Mouse (Mus musculus) lung, postnatal 4 days (tissue): Measurements from ENCODE around the gene Gabra2.
A peak's percentile ranks its signal among the peaks of the same experiment; 100 is the strongest.

Source experiments
- DNase-seq, 2 experiments: peaks; one replicate each; pipeline ENCODE4 v3.0.0; 2021

Gene Gabra2

GRCm38 (mm10) chr5:71095725-71096607, at the start of gene Gabra2:
Gene Gabra2 (minus strand): TSS chr5:71095849.
- peak in 1 of 2 experiments; percentile 22 for DNase-seq

- no peak for DNase-seq
Observed at GRCm38 (mm10) chr5:71136691-71137090, 41.0 kb upstream of the Gabra2 start.

DNA sequence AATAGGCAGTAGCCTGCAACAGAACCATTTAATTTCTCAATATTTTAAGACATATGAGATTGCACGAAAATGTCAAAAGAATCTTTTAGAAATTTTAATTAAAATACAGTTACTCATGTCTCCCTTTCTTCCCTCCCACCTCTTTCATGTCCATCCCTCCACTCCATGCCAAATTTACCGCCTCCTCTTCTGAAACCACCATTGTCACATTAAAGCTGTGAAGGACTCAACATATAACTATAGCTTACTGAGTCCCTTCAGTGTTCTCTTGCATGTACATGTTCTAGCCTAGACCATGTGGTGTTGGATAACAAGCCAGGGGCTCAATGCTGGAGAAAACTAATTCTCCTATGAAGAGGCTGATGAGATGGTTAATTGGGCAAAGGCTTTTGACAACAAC, 40.2 kb upstream of the Gabra2 start:
- no peak for DNase-seq

- no peak for DNase-seq
Observed at GRCm38 (mm10) chr5:71127721-71128120, 32.1 kb upstream of the Gabra2 start.

DNA sequence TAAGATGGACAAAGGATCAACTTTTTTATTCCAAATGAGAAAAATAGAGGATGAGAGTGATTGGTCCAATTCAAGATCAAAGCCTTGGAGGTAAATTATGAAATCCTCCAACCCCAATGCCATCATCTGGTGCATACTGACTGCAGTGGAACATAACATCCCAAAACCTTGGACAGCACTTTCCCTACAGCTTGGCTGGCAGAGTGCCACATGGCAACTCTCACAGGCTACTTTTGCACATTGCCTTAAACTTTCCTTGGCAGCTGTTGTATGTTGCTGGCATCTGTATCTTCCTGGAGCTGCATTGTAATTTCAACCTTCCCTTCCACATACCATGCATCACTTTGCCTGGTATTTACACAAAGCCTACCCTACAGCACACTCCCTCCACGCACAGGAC, 19.6 kb upstream of the Gabra2 start:
- DNase-seq, result no peak

DNA sequence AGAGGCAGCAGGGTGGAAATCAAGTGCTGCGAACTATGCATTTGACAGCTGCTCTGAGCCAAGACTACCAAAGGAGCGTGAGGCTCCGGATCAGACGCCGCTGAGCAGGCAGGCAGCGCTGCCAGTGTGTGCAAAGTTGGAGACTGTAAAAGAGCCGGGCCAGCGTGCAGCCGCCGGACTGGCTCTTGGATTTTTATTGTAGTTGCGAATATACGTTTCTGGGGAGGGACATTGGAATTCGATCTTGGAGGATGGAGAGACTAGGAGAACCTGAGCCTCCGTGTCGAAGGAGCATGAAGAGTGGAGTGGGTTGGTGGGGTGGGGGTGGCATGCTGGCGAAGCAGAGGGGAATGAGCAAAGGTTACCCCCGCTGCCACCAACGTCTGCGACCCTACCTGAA, 469 bp downstream of the Gabra2 start:
- no peak for DNase-seq

DNA sequence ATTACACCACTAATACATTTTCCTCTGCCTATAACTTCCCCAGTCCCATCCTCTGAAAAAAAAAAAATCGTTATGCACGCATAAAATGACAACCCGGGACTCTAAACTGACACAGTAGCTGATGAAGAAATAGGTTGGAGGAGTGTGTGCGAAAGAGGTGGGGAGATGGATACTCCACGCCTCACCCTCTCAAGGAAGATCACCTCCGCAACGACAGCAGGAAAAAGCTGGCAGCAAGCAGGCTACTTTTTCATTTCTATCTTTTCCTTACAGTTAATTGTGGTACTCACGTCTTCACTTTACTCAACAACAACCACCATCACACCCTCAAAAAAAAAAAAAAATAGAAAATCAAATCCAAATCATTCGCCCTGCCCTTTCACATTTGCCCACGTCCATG, 873 bp downstream of the Gabra2 start:
- no peak for DNase-seq

- no peak for DNase-seq
Observed at GRCm38 (mm10) chr5:71093807-71094206, 1.8 kb downstream of the Gabra2 start.

GRCm38 (mm10) chr5:71092475-71092874, 3.2 kb downstream of the Gabra2 start:
- DNase-seq, result no peak

DNA sequence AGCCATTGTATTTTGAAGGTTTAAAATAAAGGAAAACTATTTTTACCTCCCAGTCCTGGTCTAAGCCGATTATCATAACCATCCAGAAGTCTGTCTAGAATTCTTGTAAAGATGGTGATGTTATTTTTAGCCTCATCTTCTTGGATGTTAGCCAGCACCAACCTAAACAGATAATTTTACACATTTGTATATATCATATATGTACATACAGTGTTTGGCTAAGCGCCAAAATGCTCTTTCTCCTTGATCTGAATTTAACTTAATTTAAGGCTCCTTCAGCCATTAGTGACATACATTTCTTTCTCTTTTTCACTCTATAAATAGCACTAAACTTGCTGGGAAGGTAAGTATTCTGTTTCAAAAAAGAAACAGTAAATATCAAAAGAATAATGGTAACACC, 3.7 kb downstream of the Gabra2 start:
- no peak for DNase-seq

DNA sequence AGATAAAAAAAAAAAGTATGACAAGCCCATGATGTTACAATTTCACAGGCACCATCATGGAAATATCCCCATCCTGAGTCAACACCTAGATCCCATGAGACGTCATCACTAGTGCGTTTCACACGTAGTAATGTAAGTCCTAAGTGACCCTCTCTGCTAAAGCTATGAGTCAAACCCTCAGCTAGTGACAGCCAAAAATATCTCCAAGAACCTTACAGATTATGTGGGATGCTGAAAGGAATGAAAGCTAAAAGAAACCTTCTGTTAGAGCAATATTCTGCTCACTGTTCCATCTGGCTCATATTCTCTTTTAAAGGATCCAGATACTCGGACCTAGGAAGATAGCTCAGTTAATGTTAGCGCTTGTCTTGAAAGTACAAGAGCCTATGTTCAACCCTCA, 16.8 kb downstream of the Gabra2 start:
- DNase-seq, result no peak

- no peak for DNase-seq
Observed at GRCm38 (mm10) chr5:71061696-71062095, 34.0 kb downstream of the Gabra2 start.

GRCm38 (mm10) chr5:71058047-71058446, 37.6 kb downstream of the Gabra2 start:
- DNase-seq, result no peak

- DNase-seq, result no peak
Observed at GRCm38 (mm10) chr5:71037352-71037751, 58.3 kb downstream of the Gabra2 start.

GRCm38 (mm10) chr5:71025956-71026355, 69.7 kb downstream of the Gabra2 start:
- no peak for DNase-seq

DNA sequence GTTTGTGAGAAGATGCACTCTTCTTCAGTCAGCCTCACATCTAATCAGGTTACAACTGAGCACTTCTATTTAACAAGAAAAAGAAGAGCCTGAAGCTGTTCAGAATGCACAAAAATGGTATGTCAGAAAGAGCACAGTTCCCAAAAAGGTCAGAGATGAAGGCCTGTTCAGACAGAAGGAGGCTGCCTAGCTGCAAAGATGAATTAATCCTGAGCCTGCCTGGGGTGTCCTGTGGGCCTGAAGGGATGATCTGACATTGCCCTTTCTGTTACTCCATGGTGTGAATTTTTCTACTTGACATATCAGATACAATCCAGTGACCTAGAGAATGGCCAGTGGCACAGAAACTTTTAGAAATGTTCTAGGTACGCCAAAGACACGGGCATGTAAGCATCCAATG, 83.9 kb downstream of the Gabra2 start:
- DNase-seq, result no peak

DNA sequence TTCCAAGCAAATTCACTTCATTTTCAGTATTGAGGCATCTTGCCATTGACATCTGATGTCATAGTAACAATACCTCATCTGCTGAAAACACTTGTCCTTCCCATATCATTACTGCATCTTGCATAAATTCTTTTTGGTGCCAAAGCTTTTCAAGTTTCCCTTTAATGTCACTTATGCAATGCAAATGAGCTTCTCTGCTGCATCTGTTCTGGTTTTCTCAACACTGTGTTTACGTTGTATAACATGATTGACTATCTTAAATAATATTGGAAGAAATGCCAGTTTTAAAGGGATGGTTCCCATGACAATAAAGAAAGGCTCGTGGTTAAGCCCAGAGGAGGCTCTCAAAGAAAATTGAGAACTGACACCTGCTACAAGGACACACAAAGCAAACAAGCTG, 84.4 kb downstream of the Gabra2 start:
- no peak for DNase-seq

DNA sequence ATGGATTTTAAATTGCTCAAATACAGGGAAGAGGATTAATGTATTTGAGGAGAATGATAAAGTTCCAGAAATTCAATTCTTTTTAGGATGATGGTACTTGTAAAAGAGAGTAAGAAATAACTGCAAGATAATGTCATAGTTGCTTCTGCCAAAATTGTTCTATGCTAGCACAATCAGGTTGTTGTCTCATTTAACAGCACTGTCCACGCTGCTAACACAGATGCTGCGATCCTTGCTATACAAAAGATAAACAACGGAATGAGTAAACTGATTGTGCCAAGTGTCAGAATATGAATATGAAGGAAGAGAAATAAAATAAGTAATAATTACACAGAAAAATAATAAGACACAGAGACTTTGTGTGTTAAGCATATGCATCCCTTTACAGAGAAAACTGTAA, 84.9 kb downstream of the Gabra2 start:
- DNase-seq, result no peak

- no peak for DNase-seq
Observed at GRCm38 (mm10) chr5:70995617-70996325, 99.9 kb downstream of the Gabra2 start.

- no peak for DNase-seq
Observed at GRCm38 (mm10) chr5:70993281-70993680, 102.4 kb downstream of the Gabra2 start.

DNA sequence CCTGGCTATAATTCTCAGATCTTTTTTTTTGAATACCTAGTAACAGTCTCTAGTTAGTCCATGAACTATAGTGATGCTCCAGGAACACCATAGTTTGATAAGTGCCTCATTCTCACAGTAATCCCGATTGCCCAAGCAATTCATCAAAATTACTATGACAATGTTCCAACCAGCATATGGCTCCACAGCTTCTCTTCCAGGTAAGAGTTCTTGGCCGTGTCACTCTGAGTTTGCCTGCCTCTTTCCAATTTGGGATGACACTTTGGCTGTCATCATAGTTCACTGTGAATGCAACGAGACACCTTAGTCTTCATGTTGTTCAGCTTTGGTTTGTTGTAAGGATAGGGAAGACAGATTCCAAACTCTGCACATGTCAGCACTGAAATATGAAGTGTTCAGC, 104.8 kb downstream of the Gabra2 start:
- DNase-seq, result no peak
